Mouse (Mus musculus) CH12.LX (cell line): ENCODE measurements around the gene Arl2bp.

Experiments
- CHD1 ChIP-seq: IDR thresholded peaks from 2 replicates; pipeline ENCODE4 v1.6.1; 2012; ENCODE audit warnings: low read depth, low read length, improper control_type of control experiment, inconsistent platforms
- CHD2 ChIP-seq: IDR thresholded peaks from 2 replicates; pipeline ENCODE4 v1.6.1; 2011; ENCODE audit warnings: low read length, improper control_type of control experiment
- CTCF ChIP-seq, 2 experiments: IDR thresholded peaks in 1 of 2; conservative IDR thresholded peaks in 1 of 2; 2 replicates each; pipeline ENCODE4 v1.5.1; 2011 to 2012; ENCODE audit warnings: low read depth in 2 of 2, low read length in 2 of 2, improper control_type of control experiment in 1 of 2, inconsistent platforms in 1 of 2, mild to moderate bottlenecking in 1 of 2, moderate library complexity in 1 of 2
- EP300 ChIP-seq: IDR thresholded peaks from 2 replicates; pipeline ENCODE4 v1.6.1; 2011; ENCODE audit warnings: low read length, improper control_type of control experiment
- IRF4 ChIP-seq: IDR thresholded peaks from 2 replicates; pipeline ENCODE4 v1.6.1; 2014; ENCODE audit warnings: low read depth, mild to moderate bottlenecking, inconsistent platforms, low read length, improper control_type of control experiment
- MAFK ChIP-seq: IDR thresholded peaks from 2 replicates; pipeline ENCODE4 v1.6.1; 2011; ENCODE audit warnings: low read length, improper control_type of control experiment; ENCODE audit not compliant: insufficient replicate concordance
- MAZ ChIP-seq: IDR thresholded peaks from 2 replicates; pipeline ENCODE4 v1.6.1; 2012; ENCODE audit warnings: low read depth, mild to moderate bottlenecking, inconsistent platforms, low read length, improper control_type of control experiment, moderate library complexity
- MEF2A ChIP-seq: IDR thresholded peaks from 2 replicates; pipeline ENCODE4 v1.6.1; 2014; ENCODE audit warnings: low read depth, mild to moderate bottlenecking, inconsistent platforms, low read length, improper control_type of control experiment, borderline replicate concordance
- POLR2A ChIP-seq: IDR thresholded peaks from 2 replicates; pipeline ENCODE4 v1.6.1; 2011; ENCODE audit warnings: low read depth, mild to moderate bottlenecking, improper control_type of control experiment, low read length
- SMC3 ChIP-seq: IDR thresholded peaks from 2 replicates; pipeline ENCODE4 v1.6.1; 2011; ENCODE audit warnings: low read depth, low read length, improper control_type of control experiment
- TCF12 ChIP-seq: IDR thresholded peaks from 2 replicates; pipeline ENCODE4 v1.6.1; 2014; ENCODE audit warnings: low read depth, mild to moderate bottlenecking, inconsistent platforms, low read length, improper control_type of control experiment
- UBTF ChIP-seq: IDR thresholded peaks from 2 replicates; pipeline ENCODE4 v1.6.1; 2012; ENCODE audit warnings: low read depth, mild to moderate bottlenecking, inconsistent platforms, low read length, improper control_type of control experiment, moderate library complexity

GRCm38 (mm10) chr8:94652951-94653350 lies 13.4 kb upstream of the Arl2bp start:
- TF ChIP-seq SMC3 = no peak
- no peak for TF ChIP-seq POLR2A
- TF ChIP-seq CHD1 = no peak
- no peak for TF ChIP-seq EP300
- TF ChIP-seq TCF12 = no peak
- TF ChIP-seq CTCF (conservative IDR thresholded peaks at IDR 0.05 in 1 of 2, IDR thresholded peaks at IDR 0.05 in 1 of 2; ENCODE audit: low read depth in 2 of 2, low read length in 2 of 2) = no peak
- TF ChIP-seq IRF4 = no peak
- no peak for TF ChIP-seq CHD2
- no peak for TF ChIP-seq MAZ
- no peak for TF ChIP-seq MAFK
- TF ChIP-seq UBTF = no peak
- TF ChIP-seq MEF2A = no peak
